Mouse (Mus musculus): ENCODE results near the gene Ptk7. TPM values are rescaled to one million over a fixed set of nuclear protein-coding genes. Genes with fewer than 3 reads are reported as not detected.
A peak's percentile ranks its signal among the peaks of the same experiment; 100 is the strongest.

Ptk7 gene
- total RNA-seq (2021) = 10 to 100 TPM; 46.2 to 50.0 TPM
- long read RNA-seq, experiment 1, full-length matches to known transcripts = 6 of 23 reads
- long read RNA-seq, experiment 1, partial matches to known transcripts = 9 of 23 reads
- long read RNA-seq, experiment 1, other reads (novel, unspliced or antisense) = 8 of 23 reads
- long read RNA-seq, experiment 2, full-length matches to known transcripts = 33 of 49 reads
- long read RNA-seq, experiment 2, partial matches to known transcripts = 11 of 49 reads
- long read RNA-seq, experiment 2, other reads (novel, unspliced or antisense) = 5 of 49 reads

DNA sequence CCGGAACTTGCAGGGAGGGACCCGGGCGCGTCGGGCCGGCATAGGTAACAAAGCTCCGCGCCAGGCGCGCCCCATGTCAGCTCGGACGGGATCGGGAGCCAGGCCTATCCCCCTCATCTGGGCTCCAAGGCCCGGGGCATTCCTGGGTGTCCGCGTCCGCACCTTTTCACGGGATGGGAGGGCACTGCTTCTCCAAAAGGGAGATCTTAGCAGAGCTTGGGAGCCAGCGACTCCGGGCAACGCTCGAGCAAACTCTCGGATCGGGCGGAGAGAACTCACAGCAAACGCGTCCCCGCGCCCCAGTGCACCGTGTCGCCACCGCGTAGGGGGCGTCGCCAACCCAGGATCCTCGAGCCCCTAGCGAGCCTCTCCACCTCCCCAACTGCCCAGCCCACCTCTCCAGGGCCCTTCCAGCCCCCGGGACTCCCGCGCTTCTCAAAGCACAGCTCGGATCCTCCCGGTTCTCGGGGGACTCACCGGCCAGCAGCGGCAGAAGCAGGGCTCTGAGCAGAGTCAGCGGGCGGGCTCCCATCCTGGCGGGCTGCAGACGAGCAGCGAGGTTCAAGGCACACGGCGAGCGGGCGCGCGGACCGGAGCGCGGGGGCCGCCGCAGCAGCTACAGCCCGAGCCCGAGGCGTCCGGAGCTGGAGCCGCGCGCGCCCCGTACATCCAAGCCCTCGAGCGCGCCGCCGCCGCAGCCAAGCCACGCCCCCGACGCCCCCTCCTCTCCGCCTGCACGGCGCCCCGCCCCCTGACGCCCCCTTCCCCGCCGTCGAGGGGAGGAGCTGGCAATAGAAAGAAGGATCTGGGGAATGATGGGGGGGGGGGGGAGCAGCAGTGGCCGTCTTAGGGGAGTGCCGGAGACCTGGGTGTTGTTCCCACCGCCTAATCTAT, at the start of gene Ptk7:
Ptk7 (minus strand) TSS at position 714 of the 894 bp plus-strand sequence.
- DNase-seq (ENCODE audit: low spot score in 2 of 2) = peak; percentile 79 to 86

DNA sequence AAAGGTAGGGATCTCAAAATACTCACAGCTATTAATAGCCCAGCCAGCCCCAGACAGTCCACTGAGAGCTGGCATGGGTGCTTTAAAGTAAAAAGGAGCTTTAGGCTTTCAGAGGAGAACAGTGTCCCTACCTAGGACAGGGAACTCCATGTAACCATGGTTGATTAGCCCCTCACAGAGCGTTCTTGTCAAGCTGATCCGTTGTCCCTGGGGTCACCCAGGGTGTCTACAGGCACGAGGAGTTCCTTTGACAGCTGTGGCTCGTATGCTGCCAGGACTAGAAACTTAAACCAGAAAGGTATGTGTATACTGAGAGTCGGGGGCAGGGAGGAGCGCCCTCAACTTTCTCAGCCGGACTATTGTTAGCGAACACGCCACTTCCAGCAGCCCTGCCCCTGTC, 49.6 kb upstream of the Ptk7 start:
- no peak for DNase-seq (ENCODE audit: low spot score in 2 of 2)

DNA sequence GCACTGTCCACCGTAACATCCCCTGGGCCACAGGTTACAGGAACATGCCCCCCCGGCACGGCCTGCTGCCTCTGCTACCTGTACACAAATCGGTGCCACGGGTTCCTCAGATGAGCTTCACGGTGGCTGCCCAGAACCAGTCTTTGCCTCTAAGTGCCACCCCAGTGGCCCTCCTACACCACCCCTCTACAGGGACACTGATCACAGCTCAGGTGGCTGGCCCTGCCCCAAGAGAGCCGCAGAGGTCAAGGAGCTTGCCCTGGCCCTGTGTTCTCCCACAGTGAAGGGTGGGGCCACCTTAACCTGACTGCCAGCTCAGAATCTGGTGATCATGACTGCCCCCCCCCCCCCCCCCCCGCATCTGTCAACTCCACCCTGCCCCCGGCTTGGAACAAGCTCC, 49.1 kb upstream of the Ptk7 start, which contains the start of gene Mea1:
Mea1 (plus strand) TSS at position 378 of the 400 bp plus-strand sequence.
- DNase-seq (ENCODE audit: low spot score in 2 of 2) = no peak

DNA sequence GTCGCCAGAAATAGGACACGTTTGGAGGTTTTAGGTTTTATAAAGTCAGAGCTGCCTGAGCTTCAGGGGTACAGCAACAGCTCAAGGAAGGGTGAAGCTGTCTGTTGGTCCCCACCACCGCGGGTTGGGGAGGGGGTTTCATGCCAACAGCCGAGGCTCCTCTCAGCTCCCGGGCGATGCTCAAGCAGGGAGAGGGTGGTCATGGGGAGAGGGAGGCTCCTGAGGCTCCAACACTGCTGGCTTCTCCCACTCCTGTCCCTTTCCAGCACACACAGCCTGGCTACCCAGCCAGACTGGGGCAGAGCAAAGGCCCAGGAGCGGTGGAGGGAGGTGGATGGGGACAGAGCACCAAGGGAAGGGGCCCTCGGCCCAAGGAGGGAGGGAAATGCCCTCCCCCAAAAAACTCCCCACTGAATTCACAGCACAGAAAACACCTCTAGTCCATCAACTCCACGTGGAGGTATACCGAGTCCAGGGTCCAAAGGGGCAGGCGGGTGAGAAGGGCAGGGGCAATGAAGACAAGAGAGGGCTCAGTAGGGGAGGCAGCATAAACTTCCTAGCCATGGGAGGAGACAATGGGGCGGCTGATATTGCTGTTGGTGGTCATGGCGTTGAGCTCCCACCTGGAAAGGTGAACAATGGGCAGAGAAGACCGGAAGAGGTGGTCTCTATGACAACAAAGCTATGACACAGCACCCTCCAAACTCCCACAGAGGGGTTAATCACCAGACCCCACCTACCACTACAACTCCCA, 45.4 kb upstream of the Ptk7 start:
- no peak for DNase-seq (ENCODE audit: low spot score in 2 of 2)

DNA sequence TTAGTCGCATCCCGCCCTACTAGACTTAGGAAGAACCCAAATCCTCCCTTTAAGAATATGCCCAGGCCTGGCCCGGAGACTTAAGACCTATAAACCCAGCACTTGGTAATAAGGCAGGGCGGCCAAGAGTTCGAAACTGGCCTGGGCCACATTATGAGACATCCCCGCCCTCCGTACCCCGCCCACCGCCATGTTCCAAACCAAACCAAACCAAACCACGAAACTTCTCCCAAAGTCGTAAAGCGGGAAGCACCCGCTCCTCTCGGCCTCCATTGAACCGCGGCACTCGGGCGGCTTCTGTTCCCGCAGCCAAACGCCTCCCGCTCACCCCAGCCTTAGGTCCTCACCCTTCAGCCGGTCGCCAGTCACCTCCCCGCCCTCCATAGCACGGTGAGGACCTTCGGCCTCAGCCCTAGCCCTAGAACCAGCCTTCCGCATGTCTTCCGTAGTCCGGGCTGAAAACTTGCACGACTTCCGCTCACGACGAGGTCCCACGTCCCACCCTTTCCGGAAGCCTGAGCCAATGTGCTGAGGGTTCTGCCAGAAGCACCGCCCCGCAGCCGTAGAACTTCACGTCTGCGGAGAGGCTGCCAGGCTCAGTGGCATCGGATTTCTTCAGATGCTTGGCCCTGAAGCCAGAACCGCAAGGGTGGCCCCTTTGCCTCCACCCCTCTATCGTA, 44.7 kb upstream of the Ptk7 start, which contains the start of gene Rrp36:
Rrp36 (minus strand) TSS at position 503 of the 680 bp plus-strand sequence.
- peak; percentile 80 to 92 for DNase-seq (ENCODE audit: low spot score in 2 of 2)

DNA sequence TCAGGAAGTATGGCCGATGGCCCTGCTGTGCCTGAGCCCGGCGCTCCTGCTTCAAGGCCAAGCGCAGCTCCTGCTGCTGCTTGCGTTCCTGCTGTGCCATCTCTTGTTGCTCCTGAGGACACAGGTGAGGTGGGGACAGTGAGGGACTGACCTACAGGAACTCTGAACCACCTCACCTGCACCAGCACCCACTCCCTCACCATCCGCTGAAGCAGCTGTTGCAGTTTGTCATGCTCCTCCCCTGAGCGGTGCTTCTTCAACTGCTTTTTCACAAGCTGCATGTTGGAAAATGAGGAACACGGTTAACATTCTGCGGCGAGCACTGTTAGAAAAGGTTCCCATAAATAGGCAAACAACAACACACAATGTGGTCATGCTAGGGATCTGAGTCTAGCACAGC, 40.6 kb upstream of the Ptk7 start:
- DNase-seq (ENCODE audit: low spot score in 2 of 2) = no peak

DNA sequence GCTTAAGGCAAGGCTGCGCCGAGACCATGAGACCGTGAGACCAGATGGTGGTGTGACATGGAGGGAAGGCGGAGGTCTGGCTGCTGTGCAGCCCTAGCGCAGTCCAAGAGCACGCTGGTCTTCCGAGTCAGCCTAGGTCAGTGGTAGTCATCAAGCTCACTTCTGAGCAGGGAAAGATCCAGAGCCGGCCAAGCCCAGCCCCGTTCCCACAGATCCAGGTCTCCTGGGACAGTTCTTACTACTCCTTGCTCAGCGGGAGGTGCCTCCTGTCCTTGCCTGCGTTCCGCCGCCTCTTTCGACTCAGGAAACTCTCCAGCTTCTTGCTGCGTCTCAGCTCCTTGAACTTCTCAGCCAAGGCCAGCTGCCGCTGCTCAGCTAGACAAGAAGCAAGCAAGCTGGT, 38.4 kb upstream of the Ptk7 start:
- DNase-seq (ENCODE audit: low spot score in 2 of 2) = no peak

DNA sequence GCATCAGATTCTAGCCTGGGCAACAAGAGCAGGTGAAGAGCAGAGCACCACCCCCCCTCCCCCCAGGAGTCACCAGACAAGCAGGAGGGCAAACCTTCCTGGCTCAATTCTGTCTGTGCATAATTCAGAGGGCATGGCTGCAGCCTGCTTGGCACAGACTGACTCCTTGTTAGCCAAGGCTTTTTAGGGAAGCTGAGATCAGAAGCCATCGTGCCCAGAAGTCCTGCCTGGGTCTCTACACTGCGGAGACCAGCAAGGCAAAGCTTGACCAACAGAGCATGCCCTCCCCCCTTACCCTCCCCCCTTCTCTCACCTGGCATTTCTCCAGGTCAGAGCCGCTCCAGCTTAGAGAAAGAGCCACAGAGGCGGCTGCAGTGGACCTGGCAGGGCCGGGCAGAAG, 33.4 kb upstream of the Ptk7 start:
- DNase-seq (ENCODE audit: low spot score in 2 of 2) = no peak

DNA sequence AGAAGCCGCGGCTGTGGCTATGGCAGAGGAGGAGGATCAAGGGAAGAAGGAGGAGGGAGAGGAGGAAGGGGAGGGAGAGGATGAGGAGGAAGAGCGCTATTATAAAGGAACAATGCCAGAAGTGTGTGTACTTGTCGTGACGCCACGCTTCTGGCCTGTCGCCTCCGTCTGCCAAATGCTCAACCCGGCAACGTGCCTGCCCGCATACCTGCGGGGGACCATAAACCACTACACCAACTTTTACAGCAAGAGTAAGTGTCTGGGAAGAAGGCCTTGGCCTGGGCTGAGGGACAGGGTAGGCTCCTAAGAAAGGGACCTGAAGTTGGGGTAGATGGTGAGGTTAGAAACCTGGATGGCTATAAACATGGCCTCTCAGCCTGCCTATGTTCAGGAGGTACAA, 32.7 kb upstream of the Ptk7 start:
- DNase-seq (ENCODE audit: low spot score in 2 of 2) = no peak

DNA sequence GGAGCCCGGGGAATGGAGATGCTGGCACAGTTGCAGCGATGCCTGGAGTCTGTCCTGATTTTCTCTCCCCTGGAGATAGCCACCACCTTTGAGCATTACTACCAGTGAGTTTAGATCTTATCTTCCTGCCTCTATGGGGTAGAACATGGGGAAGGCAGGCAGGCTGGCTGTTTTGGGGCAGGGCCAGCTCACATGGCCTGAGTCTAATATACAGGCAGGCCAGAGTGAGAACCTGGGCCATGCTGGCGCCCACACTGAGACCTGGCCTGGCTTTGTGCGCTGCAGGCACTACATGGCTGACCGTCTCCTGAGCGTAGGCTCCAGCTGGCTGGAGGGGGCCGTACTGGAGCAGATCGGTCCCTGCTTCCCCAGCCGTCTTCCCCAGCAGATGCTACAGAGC, 32.0 kb upstream of the Ptk7 start:
- DNase-seq (ENCODE audit: low spot score in 2 of 2) = no peak

DNA sequence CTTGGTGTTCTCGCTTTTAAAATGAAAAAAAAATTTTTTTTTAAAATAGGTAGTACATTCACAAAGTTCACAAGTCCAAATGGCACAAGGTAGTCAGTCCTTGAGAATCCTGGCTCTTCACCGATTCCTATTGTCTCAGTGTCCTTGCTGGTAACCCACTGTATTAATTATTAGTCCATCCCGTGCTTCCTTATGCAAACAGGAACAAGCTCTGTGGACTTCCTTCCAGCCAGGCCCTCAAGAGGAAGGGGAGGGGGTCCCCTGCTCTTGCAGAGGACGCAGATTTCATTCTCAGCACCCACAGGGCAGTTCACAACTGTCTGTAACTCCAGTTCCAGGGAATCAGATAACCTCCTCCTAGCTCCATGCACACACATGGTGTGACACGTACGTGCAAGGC, 26.8 kb upstream of the Ptk7 start:
- no peak for DNase-seq (ENCODE audit: low spot score in 2 of 2)

DNA sequence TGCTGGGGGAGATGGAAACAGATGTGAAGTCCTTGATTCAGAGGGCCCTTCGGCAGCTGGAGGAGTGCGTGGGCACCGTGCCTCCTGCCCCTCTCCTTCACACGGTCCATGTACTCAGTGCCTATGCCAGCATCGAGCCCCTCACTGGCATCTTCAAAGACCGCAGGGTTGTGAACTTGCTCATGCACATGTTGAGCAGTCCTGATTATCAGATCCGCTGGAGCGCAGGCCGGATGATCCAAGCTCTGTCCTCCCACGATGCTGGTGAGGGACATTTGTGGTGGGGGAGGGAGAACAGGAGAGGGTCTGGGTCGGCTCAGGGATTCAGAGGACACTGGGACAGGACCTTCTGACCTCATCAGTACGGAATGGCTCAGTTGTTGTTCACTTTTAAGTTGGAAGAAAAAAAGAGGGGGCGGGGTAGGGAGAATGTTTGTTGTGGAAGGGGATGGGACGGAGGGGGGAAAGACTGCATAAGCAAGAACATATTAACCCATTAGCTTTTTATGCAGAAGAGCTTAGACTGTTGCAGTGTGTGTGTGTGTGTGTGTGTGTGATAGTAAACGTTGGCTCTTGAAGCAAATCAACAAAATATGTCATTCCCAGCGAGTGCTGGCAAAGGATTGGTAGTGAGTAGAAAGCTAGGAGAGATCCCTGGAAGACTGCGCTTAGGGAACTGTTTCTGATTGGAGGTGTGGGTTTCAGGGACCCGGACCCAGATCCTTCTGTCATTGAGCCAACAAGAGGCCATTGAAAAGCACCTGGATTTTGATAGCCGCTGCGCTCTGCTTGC, 22.6 kb upstream of the Ptk7 start:
- DNase-seq (ENCODE audit: low spot score in 2 of 2) = no peak

DNA sequence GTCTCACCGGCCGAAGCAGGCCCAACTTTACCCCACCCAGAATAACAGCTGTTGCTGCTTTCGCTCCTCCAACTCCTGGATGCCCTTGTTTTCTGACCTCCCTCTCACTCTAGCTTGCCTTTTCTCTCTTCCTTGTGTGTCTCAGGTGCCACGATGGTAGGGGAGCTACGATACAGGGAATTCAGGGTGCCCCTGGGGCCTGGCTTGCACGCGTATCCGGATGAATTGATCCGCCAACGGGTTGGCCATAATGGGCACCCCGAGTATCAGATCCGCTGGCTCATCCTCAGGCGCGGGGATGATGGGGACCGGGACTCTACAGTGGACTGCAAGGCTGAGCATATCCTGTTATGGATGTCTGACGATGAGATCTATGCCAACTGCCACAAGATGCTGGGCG, 22.0 kb upstream of the Ptk7 start:
- DNase-seq (ENCODE audit: low spot score in 2 of 2) = no peak

DNA sequence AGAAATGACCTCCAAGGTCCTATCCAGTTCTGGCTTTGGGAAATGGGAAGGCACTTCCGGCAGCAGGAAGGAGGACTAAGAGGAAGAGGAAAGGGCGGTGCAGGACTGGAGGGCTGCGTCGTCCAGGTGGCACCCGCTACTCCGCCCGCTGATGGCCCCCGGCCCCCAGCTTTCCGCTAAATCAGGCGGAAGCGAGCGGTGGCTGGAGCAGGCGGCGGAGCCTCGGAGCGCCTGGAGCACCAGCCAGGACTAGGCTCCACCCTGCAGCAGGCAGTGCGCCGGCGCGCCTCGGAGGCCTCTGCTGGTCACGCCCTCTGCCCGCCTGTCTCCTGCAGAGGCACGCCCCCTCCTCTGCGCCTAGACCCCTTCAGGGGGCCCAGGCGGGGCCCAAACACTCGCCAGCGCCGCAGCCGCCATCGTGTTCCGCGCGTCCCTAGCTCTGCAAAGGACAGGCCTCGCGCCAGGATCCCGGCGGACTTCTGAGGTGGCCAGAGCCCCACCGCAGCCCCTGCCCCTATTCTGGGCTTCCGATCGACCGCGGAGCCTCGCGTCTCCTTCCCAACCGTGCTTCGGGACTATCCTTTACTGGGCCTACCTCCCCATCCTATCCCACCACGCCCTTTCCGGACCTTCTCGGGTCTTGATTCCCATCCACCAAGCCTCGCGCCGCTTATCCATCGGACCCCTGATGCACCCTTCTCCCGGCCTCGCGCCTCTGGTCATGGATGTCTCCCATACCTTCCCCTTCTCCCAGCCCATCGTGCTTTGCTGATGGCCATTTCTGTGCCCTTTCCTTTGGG, 21.1 kb upstream of the Ptk7 start, which contains the start of gene Cul7:
Cul7 (plus strand) TSS at position 106 of the 800 bp plus-strand sequence.
- DNase-seq (ENCODE audit: low spot score in 2 of 2) = peak; percentile 88 to 96

DNA sequence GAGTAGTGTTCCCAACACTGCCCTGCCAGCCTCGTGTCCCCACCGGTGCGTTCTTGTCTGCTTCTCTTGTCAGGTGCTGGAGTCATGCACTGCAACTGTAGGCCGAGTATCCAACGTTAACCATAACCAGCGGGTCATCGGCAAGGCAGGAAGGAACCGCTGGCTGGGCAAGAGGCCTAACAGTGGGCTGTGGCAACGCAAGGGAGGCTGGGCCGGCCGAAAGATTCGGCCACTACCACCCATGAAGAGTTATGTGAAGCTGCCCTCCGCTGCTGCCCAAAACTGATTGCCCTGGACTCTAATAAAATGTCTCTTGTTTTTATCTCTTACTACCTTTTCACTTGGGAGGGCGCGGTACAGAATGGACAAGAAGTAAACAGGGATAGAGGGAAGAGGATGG, 20.5 kb upstream of the Ptk7 start:
- peak in 1 of 2 experiments; percentile 33 for DNase-seq (ENCODE audit: low spot score in 2 of 2)

DNA sequence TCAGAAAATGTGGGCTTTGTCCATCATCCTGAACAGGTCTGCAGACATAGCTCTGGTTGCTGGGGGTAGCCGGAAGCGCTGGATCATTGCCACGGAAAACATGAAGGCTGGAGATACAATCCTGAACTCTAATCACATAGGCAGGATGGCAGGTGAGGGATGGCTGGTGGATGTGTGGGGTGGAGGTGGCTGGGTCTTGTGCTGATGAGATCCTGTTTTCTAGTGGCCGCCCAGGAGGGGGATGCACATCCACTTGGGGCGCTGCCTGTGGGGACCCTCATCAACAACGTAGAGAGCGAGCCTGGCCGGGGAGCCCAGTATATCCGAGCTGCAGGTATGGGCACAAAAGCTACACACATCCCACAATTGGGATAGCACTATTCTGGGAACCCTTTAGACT, 19.1 kb upstream of the Ptk7 start:
- no peak for DNase-seq (ENCODE audit: low spot score in 2 of 2)

DNA sequence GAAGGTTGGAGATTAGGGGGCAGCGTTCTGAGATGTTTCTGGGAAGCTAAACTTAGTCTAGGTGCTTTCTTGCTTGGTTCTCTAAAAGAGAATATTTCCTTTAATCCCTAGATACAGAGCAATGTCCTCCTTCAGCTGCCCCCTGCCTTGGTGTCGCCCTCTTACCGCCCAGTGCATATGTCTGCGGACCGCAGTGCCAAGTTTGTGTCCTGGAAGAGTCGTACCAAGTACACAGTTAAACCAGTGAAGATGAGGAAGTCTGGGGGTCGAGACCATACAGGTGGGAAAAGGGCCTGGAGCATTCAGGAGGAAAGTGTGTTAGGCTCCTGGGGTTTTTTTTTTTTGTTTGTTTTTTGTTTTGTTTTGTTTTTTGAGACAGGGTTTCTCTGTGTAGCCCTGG, 18.0 kb upstream of the Ptk7 start:
- no peak for DNase-seq (ENCODE audit: low spot score in 2 of 2)

DNA sequence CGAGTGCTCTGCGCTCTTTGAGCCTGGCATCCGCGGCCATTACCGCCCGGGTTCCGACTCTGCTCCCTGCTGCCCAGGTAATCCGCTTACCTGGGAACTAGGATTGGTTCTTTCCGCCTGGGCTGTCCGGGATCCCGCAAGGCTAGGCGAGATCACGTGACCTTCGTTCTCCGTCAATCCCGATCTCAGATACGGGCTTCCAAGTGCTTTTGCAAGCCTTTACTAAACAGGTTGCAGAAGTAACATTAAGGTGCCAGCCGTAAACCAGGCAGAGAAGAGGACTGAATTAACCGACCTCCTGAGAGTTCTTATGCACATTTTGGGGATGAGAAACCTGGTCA, 17.0 kb upstream of the Ptk7 start:
- no peak for DNase-seq (ENCODE audit: low spot score in 2 of 2)

DNA sequence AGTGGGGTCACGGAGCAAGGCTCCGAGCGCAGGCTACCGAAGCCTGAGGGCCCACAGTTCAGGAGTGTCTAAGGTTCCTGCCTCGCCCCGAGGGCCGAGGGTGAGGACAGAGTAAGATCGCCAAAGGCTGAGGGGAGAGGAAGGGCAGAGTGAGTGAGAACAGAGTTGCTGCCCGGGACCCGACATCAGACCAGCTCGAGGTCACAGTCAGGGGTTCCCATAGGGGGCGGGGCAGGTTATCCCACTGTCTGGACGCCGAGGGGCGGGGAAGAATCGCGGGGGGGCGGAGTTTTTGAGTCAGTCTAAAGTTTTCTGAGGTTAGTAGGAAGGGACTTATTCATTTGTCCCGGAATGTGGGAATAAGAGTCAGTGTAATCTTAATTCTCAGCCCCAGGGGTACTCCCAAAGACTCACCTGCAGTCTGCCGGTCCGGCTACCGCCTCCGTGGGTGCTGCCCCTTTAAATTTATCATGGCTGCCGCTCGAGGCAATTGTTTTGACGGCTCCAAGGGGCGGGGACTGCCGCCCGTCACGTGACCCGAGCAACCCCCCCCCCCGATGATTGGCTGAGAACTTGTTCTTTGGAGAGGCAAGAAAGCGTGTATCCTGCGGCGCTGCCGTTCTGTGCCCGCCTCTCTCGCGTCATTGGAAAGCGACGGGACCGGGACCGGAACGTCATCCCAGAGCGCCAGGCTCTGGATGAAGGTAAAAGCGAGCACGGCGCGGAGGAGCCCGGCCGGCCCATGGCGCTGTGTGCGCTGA, 16.4 kb upstream of the Ptk7 start, which contains the start of the genes Klc4 and Mrpl2:
Klc4 (minus strand) TSS at position 462 of the 761 bp plus-strand sequence.
Mrpl2 (plus strand) TSS at position 669 of the 761 bp plus-strand sequence.
- peak; percentile 95 to 98 for DNase-seq (ENCODE audit: low spot score in 2 of 2)
